Mouse (Mus musculus): ENCODE results near the gene Lgals7. TPM values are rescaled to one million over a fixed set of nuclear protein-coding genes. Genes with fewer than 3 reads are reported as not detected.

Gene Lgals7
- polyA plus RNA-seq, 1 experiment from 2014 or later: 1.0 TPM

DNA sequence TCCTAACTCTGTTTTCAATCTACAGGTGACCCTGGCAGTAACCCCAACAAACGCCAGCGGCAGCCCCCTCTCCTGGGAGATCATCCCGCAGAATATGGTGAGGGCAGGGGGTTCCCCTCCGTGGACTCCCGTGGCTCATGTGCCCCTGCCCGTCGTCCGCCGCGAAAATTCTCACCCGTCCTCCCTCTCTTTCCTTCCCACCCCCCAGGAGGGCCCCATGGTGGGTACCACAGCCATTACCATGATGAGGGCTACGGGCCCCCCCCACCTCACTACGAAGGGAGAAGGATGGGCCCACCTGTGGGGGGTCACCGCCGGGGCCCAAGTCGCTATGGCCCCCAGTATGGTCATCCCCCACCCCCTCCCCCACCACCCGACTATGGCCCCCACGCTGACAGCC is 45.2 kb upstream of the Lgals7 start:
- no peak overlapping the region for H3K9ac ChIP-seq
- ATAC-seq (ENCODE audit: insufficient read depth): no peak
- no peak for DNase-seq
- 0 out of 2 replicates have a peak, but pooled peaks cover 2% of the 10 kb centered on the region for H3K4me1 ChIP-seq (ENCODE audit: insufficient read depth)
- H3K27ac ChIP-seq (ENCODE audit: low read depth): no peak overlapping the region
- H3K4me3 ChIP-seq (ENCODE audit: low read depth, low read length): no peak overlapping the region
- no peaks in the 10 kb centered on the region for H3K9me3 ChIP-seq (ENCODE audit: low read depth, low read length)
- 83% methylated on average over 18 of the region's 18 CpGs for WGBS
- no peak for TF ChIP-seq CTCF (IDR thresholded peaks at IDR 0.05; ENCODE audit: low read depth)
- H3K27me3 ChIP-seq (ENCODE audit: insufficient read depth, low read length): no peaks in the 10 kb centered on the region
- no peak overlapping the region for H3K4me2 ChIP-seq
- H3K36me3 ChIP-seq (ENCODE audit: insufficient read depth): peaks cover 97% of the 10 kb centered on the region

DNA sequence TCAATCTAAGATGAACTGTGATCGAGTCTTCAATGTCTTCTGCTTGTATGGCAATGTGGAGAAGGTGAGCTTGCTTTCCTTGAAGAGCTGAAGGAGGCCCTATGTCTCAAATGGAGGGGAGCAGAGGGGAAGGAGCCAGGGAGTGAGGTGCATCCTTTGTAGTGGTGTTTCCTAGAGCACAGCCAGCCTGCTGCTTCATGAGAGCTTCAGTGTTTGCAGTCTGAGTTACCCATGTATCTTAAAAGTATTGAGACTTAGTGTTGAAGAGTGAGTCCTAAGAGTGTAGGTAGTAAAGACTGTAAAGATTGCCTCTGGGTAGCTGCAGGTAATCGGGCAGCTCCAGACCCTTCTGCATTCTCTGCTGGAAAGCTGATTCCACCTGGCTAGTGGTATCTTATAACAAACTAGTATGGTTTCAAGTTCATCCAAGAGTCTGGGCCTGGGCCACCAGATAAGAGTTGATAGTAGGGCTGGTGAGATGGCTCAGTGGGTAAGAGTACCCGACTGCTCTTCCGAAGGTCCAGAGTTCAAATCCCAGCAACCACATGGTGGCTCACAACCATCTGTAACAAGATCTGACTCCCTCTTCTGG is 44.7 kb upstream of the Lgals7 start:
- Histone ChIP-seq H3K27ac (ENCODE audit: low read depth) (no peak overlapping the region), H3K9ac (no peak overlapping the region), H3K27me3 (ENCODE audit: insufficient read depth, low read length) (no peaks in the 10 kb centered on the region), H3K4me2 (no peak overlapping the region), H3K4me1 (ENCODE audit: insufficient read depth) (no peaks in the 10 kb centered on the region), H3K36me3 (ENCODE audit: insufficient read depth) (peaks cover 92% of the 10 kb centered on the region), H3K9me3 (ENCODE audit: low read depth, low read length) (no peaks in the 10 kb centered on the region), H3K4me3 (ENCODE audit: low read depth, low read length) (no peak overlapping the region)
- 81% methylated on average over 4 of the region's 4 CpGs for WGBS
- ATAC-seq (ENCODE audit: insufficient read depth) (no peak), DNase-seq (no peak)
- no peak for TF ChIP-seq CTCF (IDR thresholded peaks at IDR 0.05; ENCODE audit: low read depth)

- no peak for ATAC-seq (ENCODE audit: insufficient read depth)
- no peak overlapping the region for H3K9ac ChIP-seq
These were observed 44.1 kb upstream of the Lgals7 start for GRCm38 (mm10) chr7:28819571-28819970.

GRCm38 (mm10) chr7:28820358-28821260 is 43.0 kb upstream of the Lgals7 start:
- H3K4me1 ChIP-seq (ENCODE audit: insufficient read depth): no peaks in the 10 kb centered on the region
- no peak overlapping the region for H3K4me3 ChIP-seq (ENCODE audit: low read depth, low read length)
- ATAC-seq (ENCODE audit: insufficient read depth): no peak
- no peak overlapping the region for H3K9ac ChIP-seq
- H3K4me2 ChIP-seq: no peak overlapping the region
- DNase-seq: no peak
- H3K27ac ChIP-seq (ENCODE audit: low read depth): 0 out of 2 replicates have a peak overlapping the region, but pooled peaks have one; percentile 21
- peaks cover 75% of the 10 kb centered on the region for H3K36me3 ChIP-seq (ENCODE audit: insufficient read depth)
- TF ChIP-seq CTCF (IDR thresholded peaks at IDR 0.05; ENCODE audit: low read depth): no peak
- no peaks in the 10 kb centered on the region for H3K9me3 ChIP-seq (ENCODE audit: low read depth, low read length)
- H3K27me3 ChIP-seq (ENCODE audit: insufficient read depth, low read length): no peaks in the 10 kb centered on the region
- WGBS: 66% methylated on average over 12 of the region's 12 CpGs

More at GRCm38 (mm10) chr7:28819571-28819970, 44.1 kb upstream of the Lgals7 start:
- Histone ChIP-seq H3K4me2 (no peak overlapping the region), H3K4me1 (ENCODE audit: insufficient read depth) (no peaks in the 10 kb centered on the region), H3K27me3 (ENCODE audit: insufficient read depth, low read length) (no peaks in the 10 kb centered on the region), H3K9me3 (ENCODE audit: low read depth, low read length) (no peaks in the 10 kb centered on the region), H3K27ac (ENCODE audit: low read depth) (no peak overlapping the region), H3K4me3 (ENCODE audit: low read depth, low read length) (no peak overlapping the region), H3K36me3 (ENCODE audit: insufficient read depth) (peaks cover 85% of the 10 kb centered on the region)
- DNase-seq: no peak
- WGBS: 84% methylated on average over 4 of the region's 4 CpGs
- TF ChIP-seq CTCF (IDR thresholded peaks at IDR 0.05; ENCODE audit: low read depth): no peak

DNA sequence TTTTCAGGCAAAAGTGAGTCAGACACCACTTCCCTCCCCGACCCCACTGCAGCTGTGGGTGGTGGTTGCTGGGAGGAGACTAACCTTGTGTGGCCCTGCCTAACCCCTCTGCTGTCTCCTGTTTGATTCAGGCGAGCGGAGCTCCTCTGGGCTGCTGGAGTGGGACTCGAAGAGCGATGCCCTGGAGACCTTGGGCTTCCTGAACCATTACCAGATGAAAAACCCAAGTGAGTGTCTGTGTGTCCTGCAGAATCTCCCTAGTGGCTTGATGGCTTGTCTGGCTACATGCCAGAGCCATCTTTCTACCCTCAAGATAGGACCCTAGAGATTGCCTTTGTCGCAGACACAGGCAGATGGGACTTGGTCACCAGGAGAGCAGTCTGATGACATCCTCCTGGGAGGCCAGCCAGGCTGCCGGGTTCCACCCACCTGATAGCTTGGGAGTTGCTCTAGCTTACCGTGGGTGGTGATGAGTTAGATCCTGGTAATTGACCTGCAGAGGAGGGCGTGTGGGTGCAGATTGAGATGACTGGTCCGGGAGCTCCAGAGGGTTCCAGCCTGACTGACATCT is 42.3 kb upstream of the Lgals7 start:
- H3K4me1 ChIP-seq (ENCODE audit: insufficient read depth): no peaks in the 10 kb centered on the region
- no peak overlapping the region for H3K9ac ChIP-seq
- 67% methylated on average over 10 of the region's 10 CpGs for WGBS
- H3K36me3 ChIP-seq (ENCODE audit: insufficient read depth): peaks cover 68% of the 10 kb centered on the region
- no peak overlapping the region for H3K4me2 ChIP-seq
- H3K27me3 ChIP-seq (ENCODE audit: insufficient read depth, low read length): no peaks in the 10 kb centered on the region
- peak overlapping the region; percentile 8; the same call in 1 of the 2 replicates for H3K27ac ChIP-seq (ENCODE audit: low read depth)
- DNase-seq: no peak
- ATAC-seq (ENCODE audit: insufficient read depth): no peak
- TF ChIP-seq CTCF (IDR thresholded peaks at IDR 0.05; ENCODE audit: low read depth): no peak
- H3K4me3 ChIP-seq (ENCODE audit: low read depth, low read length): no peak overlapping the region
- no peaks in the 10 kb centered on the region for H3K9me3 ChIP-seq (ENCODE audit: low read depth, low read length)

DNA sequence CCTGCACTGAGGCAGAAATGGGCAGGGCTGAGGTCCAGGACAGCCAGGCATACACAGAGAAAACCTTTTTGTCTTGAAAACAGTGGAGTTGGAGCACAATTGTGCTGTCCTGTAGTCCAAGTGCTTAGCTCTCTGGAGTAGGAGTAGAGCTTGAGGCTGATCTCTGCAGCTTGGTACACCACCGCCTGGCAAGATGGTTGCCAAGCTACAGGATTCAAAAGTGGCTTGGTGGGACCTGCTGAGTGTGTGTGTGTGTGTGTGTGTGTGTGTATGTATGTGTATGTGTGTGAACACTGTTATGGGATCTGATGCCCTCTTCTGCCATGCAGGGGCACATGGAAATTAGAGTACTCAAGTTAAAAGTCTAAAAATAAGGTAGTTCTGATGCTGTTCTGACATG is 41.1 kb upstream of the Lgals7 start:
- DNase-seq (no peak), ATAC-seq (ENCODE audit: insufficient read depth) (no peak)
- 57% methylated on average over 1 of the region's 1 CpGs for WGBS
- no peak overlapping the region for H3K4me3 ChIP-seq (ENCODE audit: low read depth, low read length)
- TF ChIP-seq CTCF (IDR thresholded peaks at IDR 0.05; ENCODE audit: low read depth): no peak
- H3K9ac ChIP-seq: no peak overlapping the region
- H3K9me3 ChIP-seq (ENCODE audit: low read depth, low read length): no peaks in the 10 kb centered on the region
- peaks cover 59% of the 10 kb centered on the region for H3K36me3 ChIP-seq (ENCODE audit: insufficient read depth)
- no peaks in the 10 kb centered on the region for H3K4me1 ChIP-seq (ENCODE audit: insufficient read depth)
- peak overlapping the region; percentile 30; the same call in 1 of the 2 replicates for H3K27ac ChIP-seq (ENCODE audit: low read depth)
- H3K27me3 ChIP-seq (ENCODE audit: insufficient read depth, low read length): no peaks in the 10 kb centered on the region
- no peak overlapping the region for H3K4me2 ChIP-seq
